Mouse (Mus musculus) bone marrow, adult 2 months (tissue): ENCODE measurements around the gene Irgc1. TPM values are rescaled to one million over a fixed set of nuclear protein-coding genes. Genes with fewer than 3 reads are reported as not detected.

Source experiments
- H3K27ac ChIP-seq: fragments of 200-500 bp; 2 replicates; pipeline ENCODE4 v1.5.1; 2012; ENCODE audit warnings: low read depth, mild to moderate bottlenecking, control low read depth, inconsistent platforms, low read length; ENCODE audit not compliant: control insufficient read depth, poor library complexity, insufficient read depth
- H3K4me1 ChIP-seq: fragments of 200-500 bp; 2 replicates; pipeline ENCODE4 v1.6.1; 2011; ENCODE audit warnings: low read length; ENCODE audit not compliant: control insufficient read depth, insufficient read depth
- H3K4me3 ChIP-seq: fragments of 200-500 bp; replicated peaks from 2 replicates; pipeline ENCODE3; 2011; ENCODE audit warnings: mild to moderate bottlenecking, low read depth, low read length, control low read depth; ENCODE audit not compliant: control insufficient read depth
- CTCF ChIP-seq: fragments of 200-500 bp; IDR thresholded peaks from 2 replicates; pipeline ENCODE4 v1.5.1; 2011; ENCODE audit warnings: low read length, control low read depth; ENCODE audit not compliant: control insufficient read depth, insufficient read depth
- POLR2A ChIP-seq: fragments of 200-500 bp; IDR thresholded peaks from 2 replicates; pipeline ENCODE4 v1.6.1; 2011; ENCODE audit warnings: low read depth, mild to moderate bottlenecking, control low read depth, low read length, borderline replicate concordance; ENCODE audit not compliant: control insufficient read depth
- WGBS: fragments of 180-500 bp; shearing (Covaris S2); methylation state at CpG from one replicate; pipeline ENCODE4 v1.1.7; 2018; 5-methylcytosine and 5-hydroxymethylcytosine counted together
- polyA plus RNA-seq: library from polyadenylated mRNA; stranded (reverse); fragments of >200 nt; gene quantifications from 2 replicates; pipeline ENCODE4 v1.2.4, GENCODE M21; 2011; ENCODE audit warnings: low replicate concordance; ENCODE audit not compliant: missing spikeins, insufficient read depth, insufficient read length

Gene Irgc1
- polyA plus RNA-seq, 1 experiment: not detected

DNA sequence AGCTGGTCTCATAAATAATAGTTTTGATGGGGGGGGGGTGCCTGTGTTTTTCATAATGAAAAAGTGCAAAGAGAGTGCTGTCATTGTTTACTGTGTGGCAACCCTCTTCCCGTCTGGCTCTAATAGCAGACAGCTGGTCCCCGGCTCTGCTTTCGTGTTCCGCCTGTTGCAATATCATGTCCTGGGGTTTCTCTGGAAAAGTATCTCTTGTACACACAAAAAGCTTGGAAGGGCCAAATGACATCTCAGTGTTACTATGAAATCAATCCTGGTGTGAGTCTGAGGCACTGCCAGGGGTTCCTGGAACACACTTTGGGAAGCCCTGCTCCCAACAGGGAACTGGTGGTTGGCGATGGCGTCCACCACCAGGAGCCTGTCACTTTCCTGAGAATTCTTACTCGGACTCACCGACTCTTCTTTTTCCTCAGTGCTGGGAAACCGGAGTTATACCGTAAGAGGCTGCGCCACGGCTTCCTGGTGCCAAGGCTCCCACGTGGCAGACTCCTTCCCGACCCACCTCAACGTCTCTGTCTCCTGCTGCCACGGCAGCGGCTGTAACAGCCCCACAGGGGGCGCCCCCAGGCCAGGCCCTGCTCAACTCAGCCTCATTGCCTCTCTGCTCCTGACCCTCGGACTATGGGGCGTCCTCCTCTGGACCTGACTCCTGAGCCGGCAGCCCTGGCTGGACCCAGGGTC is 22.9 kb upstream of the Irgc1 start:
- TF ChIP-seq POLR2A: no peak
- TF ChIP-seq CTCF: no peak
- WGBS: 86% methylated on average over 21 of the region's 21 CpGs

DNA sequence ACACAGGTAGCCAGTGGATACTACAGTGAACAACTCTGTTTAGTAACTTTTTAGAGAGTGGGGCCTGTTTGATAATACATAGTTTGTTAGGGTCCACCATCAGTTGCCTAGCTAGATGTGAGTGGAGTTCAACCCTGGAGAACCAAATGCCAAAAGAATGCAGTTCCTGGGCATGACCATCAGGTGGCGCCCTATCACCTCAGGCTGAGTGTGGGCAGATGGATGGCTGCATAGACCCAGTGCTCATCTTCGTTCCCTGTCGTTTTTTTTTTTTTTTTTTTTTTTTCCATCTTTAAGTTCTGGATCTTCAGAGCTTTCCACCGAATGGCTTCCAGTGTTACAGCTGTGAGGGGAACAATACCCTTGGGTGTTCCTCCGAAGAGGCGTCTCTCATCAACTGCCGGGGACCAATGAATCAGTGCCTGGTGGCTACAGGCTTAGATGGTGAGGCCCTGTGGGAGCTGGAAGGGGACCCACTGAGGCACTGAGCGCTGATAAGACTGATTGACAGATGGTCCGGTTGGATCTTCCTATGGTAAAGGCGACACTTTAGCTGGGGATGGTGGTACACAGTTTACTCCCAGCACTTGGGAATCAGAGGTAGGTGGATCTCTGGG is 21.9 kb upstream of the Irgc1 start:
- Histone ChIP-seq H3K4me1 (peaks cover 1% of the 10 kb centered on the region; the same call in 1 of the 2 replicates), H3K4me3 (no peak overlapping the region), H3K27ac (no peak overlapping the region)
- no peak for TF ChIP-seq POLR2A
- peak; percentile 97 for TF ChIP-seq CTCF
- WGBS: 64% methylated on average over 10 of the region's 10 CpGs

More for the DNA sequence above, 22.9 kb upstream of the Irgc1 start:
- H3K4me3 ChIP-seq: no peak overlapping the region
- peaks cover 1% of the 10 kb centered on the region; the same call in 1 of the 2 replicates for H3K4me1 ChIP-seq
- H3K27ac ChIP-seq: no peak overlapping the region

DNA sequence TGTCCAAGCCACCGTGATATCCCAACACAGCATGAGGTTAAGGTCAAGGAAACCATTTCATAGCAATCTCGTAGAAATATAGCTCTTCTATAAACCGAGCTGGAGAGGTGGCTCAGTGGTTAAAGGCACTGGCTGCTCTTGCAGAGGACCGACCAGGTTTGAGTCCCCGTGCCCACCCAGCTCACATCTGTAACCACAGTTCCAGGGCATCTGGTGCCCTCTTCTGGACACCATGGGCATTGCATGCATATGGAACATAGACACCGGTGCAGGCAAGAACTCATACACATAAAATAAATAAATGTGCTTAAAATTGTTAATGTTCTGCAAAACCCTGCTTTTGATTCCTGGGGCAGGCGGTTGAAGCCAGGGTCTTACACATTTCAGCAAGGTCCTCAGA is 20.8 kb upstream of the Irgc1 start:
- WGBS: 76% methylated on average over 7 of the region's 7 CpGs
- Histone ChIP-seq H3K4me1 (peaks cover 1% of the 10 kb centered on the region; the same call in 1 of the 2 replicates), H3K27ac (no peak overlapping the region), H3K4me3 (no peak overlapping the region)
- TF ChIP-seq CTCF (peak; percentile 81), POLR2A (no peak)

DNA sequence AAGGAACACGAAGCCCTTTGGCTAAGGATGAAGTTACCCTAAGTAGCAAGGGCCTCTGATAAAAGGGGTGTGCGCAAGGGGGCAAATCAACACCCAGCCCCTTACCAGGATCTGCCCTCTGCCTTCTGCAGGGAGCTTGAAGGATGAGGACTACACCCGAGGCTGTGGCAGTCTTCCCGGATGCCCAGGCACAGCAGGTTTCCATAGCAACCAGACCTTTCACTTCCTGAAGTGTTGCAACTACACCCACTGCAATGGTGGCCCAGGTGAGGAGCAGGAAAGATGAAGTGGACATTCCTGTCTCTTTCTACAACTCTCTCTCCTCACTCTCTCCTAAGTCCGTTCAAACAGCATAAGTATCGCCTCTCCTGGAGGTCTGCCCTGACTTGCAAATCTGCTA is 20.3 kb upstream of the Irgc1 start:
- no peak overlapping the region for H3K4me3 ChIP-seq
- H3K27ac ChIP-seq: no peak overlapping the region
- WGBS: 67% methylated on average over 6 of the region's 6 CpGs
- H3K4me1 ChIP-seq: peaks cover 1% of the 10 kb centered on the region; the same call in 1 of the 2 replicates
- TF ChIP-seq POLR2A: no peak
- no peak for TF ChIP-seq CTCF

DNA sequence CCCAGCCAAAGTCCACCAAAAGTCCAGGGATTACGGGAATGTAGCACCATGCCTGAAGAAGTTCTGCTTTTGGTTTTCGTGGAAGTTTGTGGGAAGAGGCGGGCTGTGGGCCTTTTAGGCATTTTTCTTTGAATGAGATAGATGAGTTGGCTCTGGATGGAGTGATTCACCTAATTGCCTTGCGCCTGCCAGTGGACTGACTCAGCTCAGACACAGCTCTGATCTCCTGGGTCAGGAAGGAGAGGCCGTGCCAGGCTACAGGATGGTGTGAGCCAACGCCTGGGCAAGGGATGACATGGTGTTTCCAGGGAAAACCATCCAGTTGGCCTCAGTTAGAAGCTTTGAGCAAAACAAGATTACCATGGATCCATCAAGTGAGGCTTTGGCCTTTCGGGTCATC is 18.3 kb upstream of the Irgc1 start:
- no peak for TF ChIP-seq POLR2A
- TF ChIP-seq CTCF: no peak
- 81% methylated on average over 7 of the region's 7 CpGs for WGBS
- peaks cover 3% of the 10 kb centered on the region; the same call in 1 of the 2 replicates for H3K4me1 ChIP-seq
- no peak overlapping the region for H3K27ac ChIP-seq
- no peak overlapping the region for H3K4me3 ChIP-seq

DNA sequence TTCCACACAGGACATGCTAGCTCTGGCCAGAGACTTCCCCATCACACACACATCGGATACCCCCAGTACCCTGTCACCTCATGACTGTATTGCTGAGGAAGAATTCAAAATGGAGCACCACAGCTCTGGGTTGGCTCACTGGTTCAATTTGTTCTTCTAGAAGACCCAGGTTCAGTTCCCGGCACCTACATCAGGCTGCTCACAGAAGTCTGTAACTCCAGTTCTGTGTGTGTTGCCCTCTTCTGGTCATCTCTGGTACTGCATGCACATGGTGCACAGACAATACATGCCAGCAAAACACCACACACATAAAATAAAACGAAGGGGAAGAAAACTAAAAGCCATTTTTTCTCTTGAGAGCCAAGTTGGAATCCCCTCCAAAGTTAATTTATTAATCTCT is 17.0 kb upstream of the Irgc1 start:
- Histone ChIP-seq H3K4me3 (no peak overlapping the region), H3K4me1 (peaks cover 5% of the 10 kb centered on the region), H3K27ac (no peak overlapping the region)
- WGBS: 85% methylated on average over 3 of the region's 3 CpGs
- TF ChIP-seq POLR2A (no peak), CTCF (0 out of 2 replicates have a peak, but pooled peaks have one; percentile 32)

DNA sequence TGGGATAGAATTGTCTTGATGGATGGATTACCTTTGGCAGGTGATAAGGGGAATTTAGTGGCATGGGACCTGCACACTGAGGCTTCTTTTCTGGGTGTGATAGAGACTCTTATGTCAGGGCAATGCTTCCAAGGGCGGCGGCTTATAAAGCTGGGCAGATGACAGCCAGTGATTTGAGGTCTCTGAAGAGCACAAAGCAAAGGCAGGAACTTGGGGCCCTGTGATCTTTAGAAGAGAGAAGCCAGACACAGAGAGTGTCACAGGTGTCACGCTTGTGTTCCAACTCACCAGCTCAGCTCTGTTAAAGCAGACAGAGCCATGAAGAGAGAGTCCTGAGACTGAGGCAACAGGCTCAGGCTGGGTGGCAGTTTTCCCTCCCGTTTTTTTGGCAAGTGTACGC is 15.8 kb upstream of the Irgc1 start:
- TF ChIP-seq CTCF (no peak), POLR2A (no peak)
- H3K27ac ChIP-seq: no peak overlapping the region
- H3K4me3 ChIP-seq: no peak overlapping the region
- H3K4me1 ChIP-seq: peaks cover 5% of the 10 kb centered on the region
- WGBS: 81% methylated on average over 5 of the region's 5 CpGs

DNA sequence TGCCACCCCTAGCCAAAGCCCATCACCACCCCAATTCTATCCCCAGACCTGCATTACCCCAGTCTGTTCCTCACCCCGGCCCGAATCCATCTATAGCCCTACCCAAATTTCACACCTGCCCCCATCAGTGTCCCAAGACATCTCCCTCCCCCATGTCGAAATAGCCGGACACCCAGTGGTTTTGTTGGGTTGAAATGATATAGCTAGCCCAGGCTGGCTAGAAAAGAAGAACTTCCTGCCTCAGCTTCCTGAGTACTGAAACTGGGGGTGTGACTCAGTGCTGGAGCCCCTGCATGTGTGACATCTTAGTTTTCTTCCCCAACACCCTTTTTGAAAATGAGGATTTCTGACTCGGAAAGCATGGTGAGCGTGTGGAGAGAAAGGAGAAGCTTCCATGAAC is 14.7 kb upstream of the Irgc1 start:
- WGBS: 30% methylated on average over 6 of the region's 6 CpGs
- H3K4me3 ChIP-seq: peak overlapping the region; percentile 40

More for the DNA sequence above, 14.7 kb upstream of the Irgc1 start:
- H3K4me1 ChIP-seq: peaks cover 5% of the 10 kb centered on the region
- peak overlapping the region; percentile 38 for H3K27ac ChIP-seq
- TF ChIP-seq POLR2A (no peak), CTCF (no peak)
